Mouse (Mus musculus): ENCODE measurements around the gene Fshr. TPM values are rescaled to one million over a fixed set of nuclear protein-coding genes. Genes with fewer than 3 reads are reported as not detected.

Gene Fshr
- polyA plus RNA-seq, 1 experiment from 2014 or later = not detected

GRCm38 (mm10) chr17:89032981-89033380, 167.5 kb downstream of the Fshr start:
- no peaks in the 10 kb centered on the region for H3K27me3 ChIP-seq (replicated peaks)
- H3K9me3 ChIP-seq (replicated peaks) = no peaks in the 10 kb centered on the region
- WGBS = 94% methylated on average over 2 of the region's 2 CpGs
- no peak overlapping the region for H3K27ac ChIP-seq (replicated peaks)
- no peaks in the 10 kb centered on the region for H3K4me1 ChIP-seq
- no peak for ATAC-seq (ENCODE audit: low FRiP score)
- no peak overlapping the region for H3K4me2 ChIP-seq
- H3K36me3 ChIP-seq = no peaks in the 10 kb centered on the region
- no peak overlapping the region for H3K9ac ChIP-seq (replicated peaks)
- H3K4me3 ChIP-seq (replicated peaks) = no peak overlapping the region

- Histone ChIP-seq H3K4me2 (no peak overlapping the region), H3K27me3 (replicated peaks) (no peaks in the 10 kb centered on the region), H3K4me3 (replicated peaks) (no peak overlapping the region), H3K9me3 (replicated peaks) (no peaks in the 10 kb centered on the region), H3K36me3 (no peaks in the 10 kb centered on the region), H3K27ac (replicated peaks) (no peak overlapping the region), H3K9ac (replicated peaks) (no peak overlapping the region), H3K4me1 (no peaks in the 10 kb centered on the region)
- no peak for ATAC-seq (ENCODE audit: low FRiP score)
- WGBS = 84% methylated on average over 2 of the region's 2 CpGs
Measured at GRCm38 (mm10) chr17:89019518-89019917, 181.0 kb downstream of the Fshr start.

- WGBS = 83% methylated on average over 4 of the region's 4 CpGs
- Histone ChIP-seq H3K27ac (replicated peaks) (no peak overlapping the region), H3K4me2 (no peak overlapping the region), H3K9me3 (replicated peaks) (no peaks in the 10 kb centered on the region), H3K27me3 (replicated peaks) (no peaks in the 10 kb centered on the region), H3K4me1 (no peaks in the 10 kb centered on the region), H3K9ac (replicated peaks) (no peak overlapping the region), H3K36me3 (no peaks in the 10 kb centered on the region), H3K4me3 (replicated peaks) (no peak overlapping the region)
- no peak for ATAC-seq (ENCODE audit: low FRiP score)
Measured at GRCm38 (mm10) chr17:89017002-89017401, 183.5 kb downstream of the Fshr start.

- H3K4me3 ChIP-seq (replicated peaks) = no peak overlapping the region
- H3K27ac ChIP-seq (replicated peaks) = no peak overlapping the region
- H3K9me3 ChIP-seq (replicated peaks) = no peaks in the 10 kb centered on the region
- H3K27me3 ChIP-seq (replicated peaks) = no peaks in the 10 kb centered on the region
- H3K4me2 ChIP-seq = no peak overlapping the region
- no peak for ATAC-seq (ENCODE audit: low FRiP score)
- H3K4me1 ChIP-seq = no peaks in the 10 kb centered on the region
- no peaks in the 10 kb centered on the region for H3K36me3 ChIP-seq
- no peak overlapping the region for H3K9ac ChIP-seq (replicated peaks)
Measured at GRCm38 (mm10) chr17:89013691-89014090, 186.8 kb downstream of the Fshr start.

GRCm38 (mm10) chr17:89009117-89009516, 191.4 kb downstream of the Fshr start:
- no peaks in the 10 kb centered on the region for H3K36me3 ChIP-seq
- no peaks in the 10 kb centered on the region for H3K4me1 ChIP-seq
- ATAC-seq (ENCODE audit: low FRiP score) = no peak
- H3K4me3 ChIP-seq (replicated peaks) = no peak overlapping the region
- no peak overlapping the region for H3K4me2 ChIP-seq
- no peak overlapping the region for H3K27ac ChIP-seq (replicated peaks)
- H3K27me3 ChIP-seq (replicated peaks) = no peaks in the 10 kb centered on the region
- no peaks in the 10 kb centered on the region for H3K9me3 ChIP-seq (replicated peaks)
- H3K9ac ChIP-seq (replicated peaks) = no peak overlapping the region
- 97% methylated on average over 1 of the region's 1 CpGs for WGBS

- no peaks in the 10 kb centered on the region for H3K4me1 ChIP-seq
- no peak overlapping the region for H3K4me3 ChIP-seq (replicated peaks)
- WGBS = 60% methylated on average over 7 of the region's 7 CpGs
- no peaks in the 10 kb centered on the region for H3K36me3 ChIP-seq
- no peak overlapping the region for H3K27ac ChIP-seq (replicated peaks)
- no peak overlapping the region for H3K4me2 ChIP-seq
- H3K9me3 ChIP-seq (replicated peaks) = no peaks in the 10 kb centered on the region
- ATAC-seq (ENCODE audit: low FRiP score) = no peak
- no peaks in the 10 kb centered on the region for H3K27me3 ChIP-seq (replicated peaks)
- no peak overlapping the region for H3K9ac ChIP-seq (replicated peaks)
Measured at GRCm38 (mm10) chr17:89008680-89009079, 191.8 kb downstream of the Fshr start.

- Histone ChIP-seq H3K4me2 (no peak overlapping the region), H3K27me3 (replicated peaks) (no peaks in the 10 kb centered on the region), H3K4me1 (no peaks in the 10 kb centered on the region), H3K9ac (replicated peaks) (no peak overlapping the region), H3K36me3 (no peaks in the 10 kb centered on the region), H3K4me3 (replicated peaks) (no peak overlapping the region), H3K27ac (replicated peaks) (no peak overlapping the region), H3K9me3 (replicated peaks) (no peaks in the 10 kb centered on the region)
- 79% methylated on average over 5 of the region's 5 CpGs for WGBS
- ATAC-seq (ENCODE audit: low FRiP score) = no peak
Measured at GRCm38 (mm10) chr17:89005959-89006358, 194.5 kb downstream of the Fshr start.

- ATAC-seq (ENCODE audit: low FRiP score) = no peak
- H3K4me1 ChIP-seq = no peaks in the 10 kb centered on the region
- no peak overlapping the region for H3K4me3 ChIP-seq (replicated peaks)
Measured at GRCm38 (mm10) chr17:88999907-89000306, 200.6 kb downstream of the Fshr start.

GRCm38 (mm10) chr17:88998243-88998642, 202.2 kb downstream of the Fshr start:
- H3K4me1 ChIP-seq = no peaks in the 10 kb centered on the region
- H3K4me2 ChIP-seq = no peak overlapping the region
- no peak overlapping the region for H3K27ac ChIP-seq (replicated peaks)
- 79% methylated on average over 1 of the region's 1 CpGs for WGBS
- H3K36me3 ChIP-seq = no peaks in the 10 kb centered on the region
- no peak overlapping the region for H3K9ac ChIP-seq (replicated peaks)
- no peaks in the 10 kb centered on the region for H3K27me3 ChIP-seq (replicated peaks)
- no peak for ATAC-seq (ENCODE audit: low FRiP score)
- H3K9me3 ChIP-seq (replicated peaks) = no peaks in the 10 kb centered on the region
- no peak overlapping the region for H3K4me3 ChIP-seq (replicated peaks)

More at GRCm38 (mm10) chr17:88999907-89000306, 200.6 kb downstream of the Fshr start:
- H3K36me3 ChIP-seq = no peaks in the 10 kb centered on the region
- no peaks in the 10 kb centered on the region for H3K9me3 ChIP-seq (replicated peaks)
- no peak overlapping the region for H3K9ac ChIP-seq (replicated peaks)
- no peaks in the 10 kb centered on the region for H3K27me3 ChIP-seq (replicated peaks)
- no peak overlapping the region for H3K4me2 ChIP-seq
- no peak overlapping the region for H3K27ac ChIP-seq (replicated peaks)

- H3K9ac ChIP-seq (replicated peaks) = no peak overlapping the region
- H3K27me3 ChIP-seq (replicated peaks) = no peaks in the 10 kb centered on the region
- no peak overlapping the region for H3K4me2 ChIP-seq
- no peaks in the 10 kb centered on the region for H3K36me3 ChIP-seq
- 92% methylated on average over 4 of the region's 4 CpGs for WGBS
- ATAC-seq (ENCODE audit: low FRiP score) = no peak
- no peaks in the 10 kb centered on the region for H3K9me3 ChIP-seq (replicated peaks)
- no peaks in the 10 kb centered on the region for H3K4me1 ChIP-seq
- no peak overlapping the region for H3K4me3 ChIP-seq (replicated peaks)
- no peak overlapping the region for H3K27ac ChIP-seq (replicated peaks)
Measured at GRCm38 (mm10) chr17:88991238-88991637, 209.2 kb downstream of the Fshr start.

- Histone ChIP-seq H3K36me3 (no peaks in the 10 kb centered on the region), H3K4me2 (no peak overlapping the region), H3K9me3 (replicated peaks) (no peaks in the 10 kb centered on the region), H3K9ac (replicated peaks) (no peak overlapping the region), H3K4me1 (no peaks in the 10 kb centered on the region), H3K27ac (replicated peaks) (no peak overlapping the region), H3K27me3 (replicated peaks) (no peaks in the 10 kb centered on the region), H3K4me3 (replicated peaks) (no peak overlapping the region)
- WGBS = 77% methylated on average over 10 of the region's 10 CpGs
- no peak for ATAC-seq (ENCODE audit: low FRiP score)
Measured at GRCm38 (mm10) chr17:88980708-88981355, 219.6 kb downstream of the Fshr start.

DNA sequence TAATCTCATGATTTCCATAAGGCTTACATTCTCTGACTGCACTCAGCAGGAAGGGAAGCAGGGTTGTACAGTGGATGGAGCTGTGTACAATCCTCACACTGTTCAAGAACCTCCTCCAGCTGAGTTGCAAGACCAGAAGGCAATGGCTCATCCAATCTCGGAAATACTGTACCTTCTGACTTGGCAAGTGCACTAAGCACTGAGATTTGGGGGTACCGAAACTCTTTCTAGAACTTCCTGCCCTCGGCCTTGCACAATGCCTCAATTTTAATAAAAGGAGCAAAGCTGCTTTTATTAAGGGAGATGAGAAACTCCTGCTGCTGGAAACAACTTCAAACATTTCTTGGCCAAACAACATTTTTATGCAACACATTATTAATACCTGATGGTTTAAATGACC, 225.9 kb downstream of the Fshr start:
- Histone ChIP-seq H3K36me3 (no peaks in the 10 kb centered on the region), H3K9me3 (replicated peaks) (no peaks in the 10 kb centered on the region), H3K4me1 (no peaks in the 10 kb centered on the region), H3K9ac (replicated peaks) (no peak overlapping the region), H3K27ac (replicated peaks) (no peak overlapping the region), H3K27me3 (replicated peaks) (no peaks in the 10 kb centered on the region), H3K4me2 (no peak overlapping the region), H3K4me3 (replicated peaks) (no peak overlapping the region)
- ATAC-seq (ENCODE audit: low FRiP score) = no peak
- WGBS = 87% methylated on average over 3 of the region's 3 CpGs

- H3K4me1 ChIP-seq = no peaks in the 10 kb centered on the region
- no peaks in the 10 kb centered on the region for H3K27me3 ChIP-seq (replicated peaks)
- H3K27ac ChIP-seq (replicated peaks) = no peak overlapping the region
- no peaks in the 10 kb centered on the region for H3K36me3 ChIP-seq
- no peak overlapping the region for H3K9ac ChIP-seq (replicated peaks)
- no peak overlapping the region for H3K4me2 ChIP-seq
- ATAC-seq (ENCODE audit: low FRiP score) = peak; percentile 41; the same call in 1 of the 2 replicates
- H3K9me3 ChIP-seq (replicated peaks) = no peaks in the 10 kb centered on the region
- 54% methylated on average over 3 of the region's 3 CpGs for WGBS
- no peak overlapping the region for H3K4me3 ChIP-seq (replicated peaks)
Measured at GRCm38 (mm10) chr17:88966028-88966427, 234.4 kb downstream of the Fshr start.

Data from neural tube, embryonic 15.5 days (tissue).